20 mouse cellular contexts compared by ENCODE assay signal in genomic region chr4:115815606-115816005, GRCm38 (mm10). TPM values are rescaled to one million over a fixed set of nuclear protein-coding genes. Genes with fewer than 3 reads are reported as not detected.
DNase-seq lines count a peak whose midpoint lies in the region; TF ChIP-seq lines count a peak whose summit lies in the region.
"Had no signal": no experiment of that assay in that cellular context is flagged by ENCODE, and none has a peak within 500 bp of the region (broad histone marks: within the 10 kb centered on the region; RNA-seq: fewer than 3 reads in every experiment).

No protein-coding gene starts in this region.

- peak; percentile 69 for DNase-seq in heart, adult 11 months
- no peak for DNase-seq in heart, adult 8-10 months (ENCODE audit: low spot score)
- DNase-seq in liver, adult 2 months (ENCODE audit: extremely low read depth, low read depth, low spot score) = peak; percentile 68
- no peak for DNase-seq in liver
- DNase-seq: adrenal gland, adult 2 months; adrenal gland, adult 8-10 months; adrenal gland, postnatal 10 days; adrenal gland, postnatal 14 days; adrenal gland, postnatal 25 days; adrenal gland, postnatal 36 days; B cell, adult 2 months; cerebellum, adult 11 months; cerebellum, adult 11-12 months; cerebellum, adult 18-20 months had no signal

- 56% methylated on average over 5 of the region's 5 CpGs for WGBS in liver, adult 2 months

- H3K27me3 ChIP-seq in liver, adult 2 months (ENCODE audit: control insufficient read depth, insufficient read depth, low read length) = no peaks in the 10 kb centered on the region
- H3K27me3 ChIP-seq: CH12.LX, Patski had no signal

- H3K9ac ChIP-seq in liver, adult 2 months (ENCODE audit: low read depth, low read length) = no peak overlapping the region

- no peak overlapping the region for H3K4me3 ChIP-seq in liver, adult 2 months (ENCODE audit: insufficient read depth, low read depth, low read length)

- H3K27ac ChIP-seq in liver, adult 2 months (replicated peaks; ENCODE audit: insufficient read depth, low read depth, low read length) = no peak overlapping the region

- no peak for TF ChIP-seq CTCF in liver, adult 2 months (IDR thresholded peaks at IDR 0.05; ENCODE audit: low read depth, low read length)

- no peak for TF ChIP-seq POLR2A in liver, adult 2 months (IDR thresholded peaks at IDR 0.05; ENCODE audit: extremely low read depth, insufficient read depth, low read length)

- H3K36me3 ChIP-seq in liver, adult 2 months (ENCODE audit: control insufficient read depth, insufficient read depth, low read length) = peaks cover 16% of the 10 kb centered on the region

- H3K79me2 ChIP-seq in liver, adult 2 months (ENCODE audit: control insufficient read depth, insufficient read depth, low read length) = no peaks in the 10 kb centered on the region

- no peaks in the 10 kb centered on the region for H3K4me1 ChIP-seq in liver, adult 2 months (ENCODE audit: control insufficient read depth, insufficient read depth, low read length)

RNA-seq across cellular contexts. Expression of gene Mob3c, which starts 12.3 kb away (rescaled TPM):
- total RNA-seq in heart, adult 8-10 months (2022) = 1 to 10 TPM; 3.2 to 4.1 (median 3.4) TPM
- 8.4 and 12.5 TPM in 2 replicates for total RNA-seq in liver, adult 2 months (2014; rRNA removed)
- polyA plus RNA-seq in liver, adult 2 months (2012; rRNA removed) = 22.6 and 24.4 TPM in 2 replicates

RNA-seq across cellular contexts. Expression of gene Mknk1, which starts 23.4 kb away (rescaled TPM):
- 10 to 100 TPM; 22.2 to 27.6 (median 25.6) TPM for total RNA-seq in heart, adult 8-10 months (2022)
- total RNA-seq in liver, adult 2 months (2014; rRNA removed) = 11.3 and 14.0 TPM in 2 replicates
- polyA plus RNA-seq in liver, adult 2 months (2012; rRNA removed) = 15.5 and 22.7 TPM in 2 replicates

RNA-seq across cellular contexts. Expression of gene Atpaf1, which starts 31.0 kb away (rescaled TPM):
- total RNA-seq in heart, adult 8-10 months (2022) = 100 to 1,000 TPM; 110 to 119 (median 113) TPM
- total RNA-seq in liver, adult 2 months (2014; rRNA removed) = 13.4 and 16.5 TPM in 2 replicates
- 23.4 and 25.4 TPM in 2 replicates for polyA plus RNA-seq in liver, adult 2 months (2012; rRNA removed)

RNA-seq across cellular contexts. Expression of gene Tex38, which starts 34.8 kb away (rescaled TPM):
- 1 to 10 TPM in 3 of 4 experiments, under 1 TPM in 1; 0.47 to 2.5 (median 1.4) TPM for total RNA-seq in heart, adult 8-10 months (2022)
- not detected in 2 replicates for total RNA-seq in liver, adult 2 months (2014; rRNA removed)
- 0.23 TPM in 1 of 2 replicates, not detected in the other for polyA plus RNA-seq in liver, adult 2 months (2012; rRNA removed)
- total RNA-seq: ES-E14, G1E, MEL had no signal
- polyA plus RNA-seq: C2C12, G1E had no signal

Comparison
In these comparisons a context has a peak if more than half of its experiments do, and no peak if none do; other contexts are left out.
1. DNase-seq: peak in heart, adult 11 months (single experiment) and liver, adult 2 months (single experiment); none in heart, adult 8-10 months (single experiment) and liver (single experiment).